Mouse (Mus musculus): Measurements from ENCODE around the gene Cisd2. TPM values are rescaled to one million over a fixed set of nuclear protein-coding genes. Genes with fewer than 3 reads are reported as not detected.

Gene Cisd2
- 66.4 and 75.3 TPM in 2 replicates for polyA plus RNA-seq (2016; fragmentation: Nextera tagmentation; extraction: Ambion mirVana)

- 9% methylated on average over 8 of the region's 8 CpGs for WGBS
- Histone ChIP-seq H3K4me3 (peak within 1 kb of the TSS; percentile 70), H3K9me3 (replicated peaks) (no peaks in the 10 kb centered on the region), H3K27ac (peak within 1 kb of the TSS; percentile 95), H3K4me1 (peaks cover 20% of the 10 kb centered on the region), H3K36me3 (peaks cover 9% of the 10 kb centered on the region; the same call in 1 of the 2 replicates), H3K27me3 (ENCODE audit: low read depth, poor library complexity, severe bottlenecking) (no peaks in the 10 kb centered on the region)
- DNase-seq (ENCODE audit: low spot score), result no peak
These were observed at the start of gene Cisd2 for GRCm38 (mm10) chr3:135423608-135424212. Cisd2 (minus strand) TSS chr3:135423925.

GRCm38 (mm10) chr3:135470823-135471222 is 47.1 kb upstream of the Cisd2 start:
- H3K4me1 ChIP-seq, result no peaks in the 10 kb centered on the region
- H3K4me3 ChIP-seq, result no peak overlapping the region
- no peaks in the 10 kb centered on the region for H3K27me3 ChIP-seq (ENCODE audit: low read depth, poor library complexity, severe bottlenecking)
- no peaks in the 10 kb centered on the region for H3K9me3 ChIP-seq (replicated peaks)
- no peak overlapping the region for H3K27ac ChIP-seq
- WGBS, result 82% methylated on average over 1 of the region's 1 CpGs
- peaks cover 14% of the 10 kb centered on the region for H3K36me3 ChIP-seq
- DNase-seq (ENCODE audit: low spot score), result no peak

GRCm38 (mm10) chr3:135469974-135470373 is 46.2 kb upstream of the Cisd2 start:
- no peak for DNase-seq (ENCODE audit: low spot score)
- no peak overlapping the region for H3K27ac ChIP-seq
- WGBS, result 55% methylated on average over 4 of the region's 4 CpGs

GRCm38 (mm10) chr3:135469146-135469545 is 45.4 kb upstream of the Cisd2 start:
- Histone ChIP-seq H3K27ac (no peak overlapping the region), H3K27me3 (ENCODE audit: low read depth, poor library complexity, severe bottlenecking) (no peaks in the 10 kb centered on the region), H3K4me1 (no peaks in the 10 kb centered on the region), H3K36me3 (peaks cover 28% of the 10 kb centered on the region), H3K9me3 (replicated peaks) (no peaks in the 10 kb centered on the region), H3K4me3 (no peak overlapping the region)
- no peak for DNase-seq (ENCODE audit: low spot score)
- 61% methylated on average over 3 of the region's 3 CpGs for whole genome bisulfite sequencing

More at GRCm38 (mm10) chr3:135469974-135470373, 46.2 kb upstream of the Cisd2 start:
- Histone ChIP-seq H3K9me3 (replicated peaks) (no peaks in the 10 kb centered on the region), H3K4me3 (no peak overlapping the region), H3K36me3 (peaks cover 19% of the 10 kb centered on the region), H3K4me1 (no peaks in the 10 kb centered on the region), H3K27me3 (ENCODE audit: low read depth, poor library complexity, severe bottlenecking) (no peaks in the 10 kb centered on the region)

- H3K36me3 ChIP-seq, result peaks cover 34% of the 10 kb centered on the region
- no peaks in the 10 kb centered on the region for H3K9me3 ChIP-seq (replicated peaks)
- no peak overlapping the region for H3K4me3 ChIP-seq
- WGBS, result 83% methylated on average over 1 of the region's 1 CpGs
- H3K4me1 ChIP-seq, result no peaks in the 10 kb centered on the region
- H3K27me3 ChIP-seq (ENCODE audit: low read depth, poor library complexity, severe bottlenecking), result no peaks in the 10 kb centered on the region
- no peak overlapping the region for H3K27ac ChIP-seq
- DNase-seq (ENCODE audit: low spot score), result no peak
These were observed 44.7 kb upstream of the Cisd2 start for GRCm38 (mm10) chr3:135468402-135468801.

- Histone ChIP-seq H3K9me3 (replicated peaks) (no peaks in the 10 kb centered on the region), H3K4me3 (no peak overlapping the region), H3K4me1 (no peaks in the 10 kb centered on the region), H3K27ac (no peak overlapping the region), H3K36me3 (peaks cover 99% of the 10 kb centered on the region), H3K27me3 (ENCODE audit: low read depth, poor library complexity, severe bottlenecking) (no peaks in the 10 kb centered on the region)
- DNase-seq (ENCODE audit: low spot score), result no peak
These were observed 35.3 kb upstream of the Cisd2 start for GRCm38 (mm10) chr3:135458981-135459380.

- no peaks in the 10 kb centered on the region for H3K27me3 ChIP-seq (ENCODE audit: low read depth, poor library complexity, severe bottlenecking)
- H3K36me3 ChIP-seq, result peaks cover 84% of the 10 kb centered on the region
- H3K4me1 ChIP-seq, result peaks cover 17% of the 10 kb centered on the region
- no peak overlapping the region for H3K27ac ChIP-seq
- no peaks in the 10 kb centered on the region for H3K9me3 ChIP-seq (replicated peaks)
- H3K4me3 ChIP-seq, result no peak overlapping the region
- DNase-seq (ENCODE audit: low spot score), result no peak
These were observed 21.2 kb upstream of the Cisd2 start for GRCm38 (mm10) chr3:135444930-135445329.

- Histone ChIP-seq H3K27ac (no peak overlapping the region), H3K4me3 (peak overlapping the region; percentile 99), H3K36me3 (peaks cover 54% of the 10 kb centered on the region)
These were observed 16.9 kb upstream of the Cisd2 start for GRCm38 (mm10) chr3:135440621-135441020.

GRCm38 (mm10) chr3:135440221-135440620 is 16.5 kb upstream of the Cisd2 start:
- H3K36me3 ChIP-seq, result peaks cover 54% of the 10 kb centered on the region
- H3K4me3 ChIP-seq, result peak overlapping the region; percentile 99
- peaks cover 27% of the 10 kb centered on the region for H3K4me1 ChIP-seq
- 38% methylated on average over 7 of the region's 7 CpGs for WGBS
- no peaks in the 10 kb centered on the region for H3K27me3 ChIP-seq (ENCODE audit: low read depth, poor library complexity, severe bottlenecking)
- no peak for DNase-seq (ENCODE audit: low spot score)
- peak overlapping the region; percentile 100 for H3K27ac ChIP-seq
- H3K9me3 ChIP-seq (replicated peaks), result no peaks in the 10 kb centered on the region

More at GRCm38 (mm10) chr3:135440621-135441020, 16.9 kb upstream of the Cisd2 start:
- 73% methylated on average over 10 of the region's 10 CpGs for WGBS
- H3K9me3 ChIP-seq (replicated peaks), result no peaks in the 10 kb centered on the region
- H3K27me3 ChIP-seq (ENCODE audit: low read depth, poor library complexity, severe bottlenecking), result no peaks in the 10 kb centered on the region
- H3K4me1 ChIP-seq, result peaks cover 27% of the 10 kb centered on the region
- no peak for DNase-seq (ENCODE audit: low spot score)

GRCm38 (mm10) chr3:135439651-135440050 is 15.9 kb upstream of the Cisd2 start:
- peak overlapping the region; percentile 99 for H3K4me3 ChIP-seq
- peak overlapping the region; percentile 100 for H3K27ac ChIP-seq
- H3K27me3 ChIP-seq (ENCODE audit: low read depth, poor library complexity, severe bottlenecking), result no peaks in the 10 kb centered on the region
- peaks cover 27% of the 10 kb centered on the region for H3K4me1 ChIP-seq
- peaks cover 50% of the 10 kb centered on the region for H3K36me3 ChIP-seq
- 6% methylated on average over 15 of the region's 15 CpGs for WGBS
- no peaks in the 10 kb centered on the region for H3K9me3 ChIP-seq (replicated peaks)
- no peak for DNase-seq (ENCODE audit: low spot score)

GRCm38 (mm10) chr3:135438913-135439531 is 15.3 kb upstream of the Cisd2 start:
- peaks cover 44% of the 10 kb centered on the region for H3K36me3 ChIP-seq
- H3K27me3 ChIP-seq (ENCODE audit: low read depth, poor library complexity, severe bottlenecking), result no peaks in the 10 kb centered on the region
- under 1% methylated on average over 72 of the region's 76 CpGs for WGBS
- DNase-seq (ENCODE audit: low spot score), result peak; percentile 83
- peaks cover 27% of the 10 kb centered on the region for H3K4me1 ChIP-seq
- H3K4me3 ChIP-seq, result peak overlapping the region; percentile 99
- H3K27ac ChIP-seq, result peak overlapping the region; percentile 100
- H3K9me3 ChIP-seq (replicated peaks), result no peaks in the 10 kb centered on the region

GRCm38 (mm10) chr3:135438531-135438912 is 14.8 kb upstream of the Cisd2 start:
- H3K27ac ChIP-seq, result peak overlapping the region; percentile 100
- peaks cover 39% of the 10 kb centered on the region for H3K36me3 ChIP-seq
- H3K27me3 ChIP-seq (ENCODE audit: low read depth, poor library complexity, severe bottlenecking), result no peaks in the 10 kb centered on the region
- no peaks in the 10 kb centered on the region for H3K9me3 ChIP-seq (replicated peaks)
- peak; percentile 96 for DNase-seq (ENCODE audit: low spot score)
- peak overlapping the region; percentile 99 for H3K4me3 ChIP-seq
- under 1% methylated on average over 50 of the region's 50 CpGs for WGBS
- H3K4me1 ChIP-seq, result peaks cover 27% of the 10 kb centered on the region

GRCm38 (mm10) chr3:135437758-135438495 is 14.2 kb upstream of the Cisd2 start, which contains the start of gene Ube2d3:
Ube2d3 (plus strand) TSS chr3:135438149.
- Histone ChIP-seq H3K27ac (peak within 1 kb of the TSS; percentile 100), H3K4me1 (peaks cover 27% of the 10 kb centered on the region), H3K9me3 (replicated peaks) (no peaks in the 10 kb centered on the region), H3K27me3 (ENCODE audit: low read depth, poor library complexity, severe bottlenecking) (no peaks in the 10 kb centered on the region), H3K36me3 (peaks cover 33% of the 10 kb centered on the region), H3K4me3 (peak within 1 kb of the TSS; percentile 99)
- peak; percentile 98 for DNase-seq (ENCODE audit: low spot score)
- WGBS, result under 1% methylated on average over 56 of the region's 56 CpGs

All from limb, embryonic 10.5 days (tissue).